Mouse (Mus musculus): ENCODE data around the gene Abcc10. TPM values are rescaled to one million over a fixed set of nuclear protein-coding genes. Genes with fewer than 3 reads are reported as not detected.

Gene Abcc10
- total RNA-seq, 2 experiments from 2014 or later: 1.0 to 2.1 TPM

GRCm38 (mm10) chr17:46265502-46265901 is 62.6 kb downstream of the Abcc10 start:
- ATAC-seq (replicated peaks; ENCODE audit: poor library complexity, severe bottlenecking): no peak

GRCm38 (mm10) chr17:46262201-46262694 is 65.9 kb downstream of the Abcc10 start:
- no peak for ATAC-seq (replicated peaks; ENCODE audit: poor library complexity, severe bottlenecking)

- ATAC-seq (replicated peaks; ENCODE audit: poor library complexity, severe bottlenecking): no peak
These were observed 68.5 kb downstream of the Abcc10 start for GRCm38 (mm10) chr17:46259675-46260074.

- no peak for ATAC-seq (replicated peaks; ENCODE audit: poor library complexity, severe bottlenecking)
These were observed 69.7 kb downstream of the Abcc10 start for GRCm38 (mm10) chr17:46258279-46259053.

GRCm38 (mm10) chr17:46255147-46255546 is 73.0 kb downstream of the Abcc10 start:
- ATAC-seq (replicated peaks; ENCODE audit: poor library complexity, severe bottlenecking): no peak

- ATAC-seq (replicated peaks; ENCODE audit: poor library complexity, severe bottlenecking): no peak
These were observed 74.0 kb downstream of the Abcc10 start for GRCm38 (mm10) chr17:46254106-46254505.

- peak; percentile 84 for ATAC-seq (replicated peaks; ENCODE audit: poor library complexity, severe bottlenecking)
These were observed 74.6 kb downstream of the Abcc10 start, which contains the start of gene Lrrc73 for GRCm38 (mm10) chr17:46253452-46254084. Gene Lrrc73 (plus strand): TSS chr17:46253531.

Other genes starting within 250 kb of the Abcc10 start
- gene Mrps18a, start 217.4 kb downstream of the Abcc10 start, total RNA-seq (2014; fragmentation: Nextera tagmentation): 70.4 and 96.2 TPM in 2 replicates
- gene Mrps18a, start 217.4 kb downstream of the Abcc10 start, total RNA-seq (2017): 47.9 and 53.2 TPM in 2 replicates
- gene Rsph9, start 184.1 kb downstream of the Abcc10 start, total RNA-seq (2014; fragmentation: Nextera tagmentation): not detected in 2 replicates
- gene Rsph9, start 184.1 kb downstream of the Abcc10 start, total RNA-seq (2017): not detected in 2 replicates
- 14.8 and 18.6 TPM in 2 replicates for gene Mad2l1bp, start 174.8 kb downstream of the Abcc10 start, total RNA-seq (2014; fragmentation: Nextera tagmentation)
- 2.9 and 8.1 TPM in 2 replicates for gene Mad2l1bp, start 174.8 kb downstream of the Abcc10 start, total RNA-seq (2017)
- gene Gtpbp2, start 167.3 kb downstream of the Abcc10 start, total RNA-seq (2014; fragmentation: Nextera tagmentation): 46.6 and 49.2 TPM in 2 replicates
- 28.7 and 58.6 TPM in 2 replicates for gene Gtpbp2, start 167.3 kb downstream of the Abcc10 start, total RNA-seq (2017)
- 15.3 and 18.2 TPM in 2 replicates for gene Polh, start 125.7 kb downstream of the Abcc10 start, total RNA-seq (2014; fragmentation: Nextera tagmentation)
- 26.0 and 26.7 TPM in 2 replicates for gene Polh, start 125.7 kb downstream of the Abcc10 start, total RNA-seq (2017)
- gene Xpo5, start 125.6 kb downstream of the Abcc10 start, total RNA-seq (2014; fragmentation: Nextera tagmentation): 64.5 and 70.0 TPM in 2 replicates
- gene Xpo5, start 125.6 kb downstream of the Abcc10 start, total RNA-seq (2017): 58.1 and 67.1 TPM in 2 replicates
- gene Polr1c, start 80.3 kb downstream of the Abcc10 start, total RNA-seq (2014; fragmentation: Nextera tagmentation): 86.8 and 97.0 TPM in 2 replicates
- gene Polr1c, start 80.3 kb downstream of the Abcc10 start, total RNA-seq (2017): 40.4 and 65.2 TPM in 2 replicates
- gene Yipf3, start 80.3 kb downstream of the Abcc10 start, total RNA-seq (2014; fragmentation: Nextera tagmentation): 62.8 and 72.2 TPM in 2 replicates
- gene Yipf3, start 80.3 kb downstream of the Abcc10 start, total RNA-seq (2017): 40.9 and 60.4 TPM in 2 replicates
- gene Lrrc73, start 74.8 kb downstream of the Abcc10 start, total RNA-seq (2014; fragmentation: Nextera tagmentation): 1.8 and 3.5 TPM in 2 replicates
- not detected in 2 replicates for gene Lrrc73, start 74.8 kb downstream of the Abcc10 start, total RNA-seq (2017)
- 19.4 and 37.8 TPM in 2 replicates for gene Tjap1, start 45.3 kb downstream of the Abcc10 start, total RNA-seq (2014; fragmentation: Nextera tagmentation)
- gene Tjap1, start 45.3 kb downstream of the Abcc10 start, total RNA-seq (2017): 3.5 and 15.6 TPM in 2 replicates
- gene Dlk2, start 30.9 kb downstream of the Abcc10 start, total RNA-seq (2014; fragmentation: Nextera tagmentation): 1.3 TPM in 1 of 2 replicates, not detected in the other
- not detected in 2 replicates for gene Dlk2, start 30.9 kb downstream of the Abcc10 start, total RNA-seq (2017)
- 8.0 and 9.8 TPM in 2 replicates for gene Zfp318, start 55.4 kb upstream of the Abcc10 start, total RNA-seq (2014; fragmentation: Nextera tagmentation)
- 5.6 and 13.8 TPM in 2 replicates for gene Zfp318, start 55.4 kb upstream of the Abcc10 start, total RNA-seq (2017)
- gene Crip3, start 100.6 kb upstream of the Abcc10 start, total RNA-seq (2014; fragmentation: Nextera tagmentation): not detected in 2 replicates
- not detected in 2 replicates for gene Crip3, start 100.6 kb upstream of the Abcc10 start, total RNA-seq (2017)
- not detected in 2 replicates for gene Slc22a7, start 110.1 kb upstream of the Abcc10 start, total RNA-seq (2014; fragmentation: Nextera tagmentation)
- not detected in 2 replicates for gene Slc22a7, start 110.1 kb upstream of the Abcc10 start, total RNA-seq (2017)
- gene Ttbk1, start 159.3 kb upstream of the Abcc10 start, total RNA-seq (2014; fragmentation: Nextera tagmentation): 0.09 TPM in 1 of 2 replicates, not detected in the other
- not detected in 2 replicates for gene Ttbk1, start 159.3 kb upstream of the Abcc10 start, total RNA-seq (2017)
- gene Dnph1, start 168.4 kb upstream of the Abcc10 start, total RNA-seq (2014; fragmentation: Nextera tagmentation): 33.1 and 50.1 TPM in 2 replicates
- gene Dnph1, start 168.4 kb upstream of the Abcc10 start, total RNA-seq (2017): 18.8 and 25.8 TPM in 2 replicates
- 14.2 and 34.8 TPM in 2 replicates for gene Cul9, start 218.0 kb upstream of the Abcc10 start, total RNA-seq (2014; fragmentation: Nextera tagmentation)
- gene Cul9, start 218.0 kb upstream of the Abcc10 start, total RNA-seq (2017): 7.5 and 8.9 TPM in 2 replicates
- 27.4 and 42.7 TPM in 2 replicates for gene Srf, start 227.8 kb upstream of the Abcc10 start, total RNA-seq (2014; fragmentation: Nextera tagmentation)
- 29.6 and 47.7 TPM in 2 replicates for gene Srf, start 227.8 kb upstream of the Abcc10 start, total RNA-seq (2017)

Data from granulocyte monocyte progenitor cell, adult 5-6 weeks (primary cell).